Mouse (Mus musculus) CH12.LX (cell line): ENCODE results near the gene Rprd1b. TPM values are rescaled to one million over a fixed set of nuclear protein-coding genes. Genes with fewer than 3 reads are reported as not detected.

Experiments used
- DNase-seq: peaks from one replicate; pipeline ENCODE4 v3.0.0-alpha.2; 2013; ENCODE audit errors: extremely low read depth
- H3K27ac ChIP-seq: 2 replicates; pipeline ENCODE4 v1.5.1; 2012; ENCODE audit warnings: low read depth, mild to moderate bottlenecking, control low read depth, moderate library complexity; ENCODE audit not compliant: insufficient read depth
- H3K27me3 ChIP-seq: replicated peaks from 2 replicates; pipeline ENCODE3; 2012; ENCODE audit warnings: inconsistent platforms
- H3K36me3 ChIP-seq, 2 experiments: replicated peaks in 1 of 2; 2 replicates each; pipeline versions ENCODE3 to v1.6.1; 2012; ENCODE audit warnings: inconsistent platforms in 1 of 2, low read length in 1 of 2, mild to moderate bottlenecking in 1 of 2, mixed read lengths in 1 of 2, moderate library complexity in 1 of 2; ENCODE audit not compliant: control insufficient read depth in 1 of 2, insufficient read depth in 1 of 2
- H3K4me1 ChIP-seq, 2 experiments: 2 replicates each; pipeline ENCODE4 v1.6.1; 2012; ENCODE audit warnings: inconsistent platforms in 1 of 2, moderate library complexity in 1 of 2; ENCODE audit not compliant: insufficient read depth in 2 of 2, control insufficient read depth in 1 of 2
- H3K4me2 ChIP-seq: 2 replicates; pipeline ENCODE4 v1.6.1; 2012; ENCODE audit warnings: low read depth, mild to moderate bottlenecking, control low read depth; ENCODE audit not compliant: poor library complexity, insufficient read depth, severe bottlenecking
- H3K4me3 ChIP-seq, 3 experiments: fragments of 150-350 bp in 1 of 3; sonication (generic) in 1 of 3; replicated peaks in 1 of 3; 2 replicates each; pipeline versions ENCODE3 to v1.5.1; 2011 to 2012; ENCODE audit warnings: low read depth in 2 of 3, low read length in 2 of 3, mild to moderate bottlenecking in 2 of 3, moderate library complexity in 2 of 3, control low read depth in 1 of 3, improper control_type of control experiment in 1 of 3, inconsistent platforms in 1 of 3, mixed read lengths in 1 of 3; ENCODE audit not compliant: poor library complexity in 1 of 3
- H3K79me2 ChIP-seq: replicated peaks from 2 replicates; pipeline ENCODE4 v1.6.1; 2012; ENCODE audit warnings: mild to moderate bottlenecking, moderate library complexity; ENCODE audit not compliant: control insufficient read depth, poor library complexity, insufficient read depth, severe bottlenecking; ENCODE audit errors: extremely low read depth
- H3K9ac ChIP-seq: 2 replicates; pipeline ENCODE4 v1.6.1; 2012; ENCODE audit warnings: low read depth, mild to moderate bottlenecking, control low read depth, moderate library complexity; ENCODE audit not compliant: insufficient read depth
- H3K9me3 ChIP-seq: replicated peaks from 2 replicates; pipeline ENCODE3; 2012; ENCODE audit warnings: low read length, inconsistent platforms, mixed read lengths
- BHLHE40 ChIP-seq: IDR thresholded peaks from 2 replicates; pipeline ENCODE4 v1.6.1; 2011; ENCODE audit warnings: mild to moderate bottlenecking, low read depth, low read length, improper control_type of control experiment
- CHD1 ChIP-seq: IDR thresholded peaks from 2 replicates; pipeline ENCODE4 v1.6.1; 2012; ENCODE audit warnings: low read depth, low read length, improper control_type of control experiment, inconsistent platforms
- ELF1 ChIP-seq: IDR thresholded peaks from 2 replicates; pipeline ENCODE4 v1.6.1; 2014; ENCODE audit warnings: low read depth, mild to moderate bottlenecking, inconsistent platforms, low read length, improper control_type of control experiment
- ETS1 ChIP-seq: conservative IDR thresholded peaks from 2 replicates; pipeline ENCODE4 v1.6.1; 2012; ENCODE audit warnings: low read depth, mild to moderate bottlenecking, inconsistent platforms, low read length, improper control_type of control experiment, moderate library complexity
- GABPA ChIP-seq: IDR thresholded peaks from 2 replicates; pipeline ENCODE4 v1.6.1; 2012; ENCODE audit warnings: low read depth, low read length, improper control_type of control experiment, inconsistent platforms; ENCODE audit not compliant: insufficient replicate concordance
- JUN ChIP-seq: IDR thresholded peaks from 2 replicates; pipeline ENCODE4 v1.6.1; 2011; ENCODE audit warnings: low read depth, mild to moderate bottlenecking, low read length, improper control_type of control experiment, moderate library complexity; ENCODE audit not compliant: insufficient read depth
- JUND ChIP-seq: conservative IDR thresholded peaks from 2 replicates; pipeline ENCODE4 v1.6.1; 2011; ENCODE audit warnings: low read depth, low read length, improper control_type of control experiment
- KAT2A ChIP-seq: IDR thresholded peaks from 2 replicates; pipeline ENCODE4 v1.6.1; 2012; ENCODE audit warnings: low read length, improper control_type of control experiment, inconsistent platforms; ENCODE audit not compliant: insufficient replicate concordance
- MAFK ChIP-seq: IDR thresholded peaks from 2 replicates; pipeline ENCODE4 v1.6.1; 2011; ENCODE audit warnings: low read length, improper control_type of control experiment; ENCODE audit not compliant: insufficient replicate concordance
- MAX ChIP-seq: IDR thresholded peaks from 2 replicates; pipeline ENCODE4 v1.6.1; 2011; ENCODE audit warnings: low read length, improper control_type of control experiment
- MAZ ChIP-seq: IDR thresholded peaks from 2 replicates; pipeline ENCODE4 v1.6.1; 2012; ENCODE audit warnings: low read depth, mild to moderate bottlenecking, inconsistent platforms, low read length, improper control_type of control experiment, moderate library complexity
- MXI1 ChIP-seq: IDR thresholded peaks from 2 replicates; pipeline ENCODE4 v1.6.1; 2011; ENCODE audit warnings: mild to moderate bottlenecking, low read depth, low read length, improper control_type of control experiment
- NELFE ChIP-seq: IDR thresholded peaks from 2 replicates; pipeline ENCODE4 v1.6.1; 2011; ENCODE audit warnings: low read depth, low read length, improper control_type of control experiment
- NRF1 ChIP-seq: IDR thresholded peaks from 2 replicates; pipeline ENCODE4 v1.6.1; 2014; ENCODE audit warnings: low read depth, mild to moderate bottlenecking, inconsistent platforms, low read length, improper control_type of control experiment, moderate library complexity
- PAX5 ChIP-seq: IDR thresholded peaks from 2 replicates; pipeline ENCODE4 v1.6.1; 2012; ENCODE audit warnings: low read length, inconsistent platforms, mixed read lengths
- POLR2AphosphoS2 ChIP-seq: IDR thresholded peaks from 2 replicates; pipeline ENCODE4 v1.6.1; 2011; ENCODE audit warnings: low read depth, low read length, improper control_type of control experiment
- RCOR1 ChIP-seq: conservative IDR thresholded peaks from 2 replicates; pipeline ENCODE4 v1.6.1; 2012; ENCODE audit warnings: low read depth, mild to moderate bottlenecking, inconsistent platforms, low read length, improper control_type of control experiment
- SMC3 ChIP-seq: IDR thresholded peaks from 2 replicates; pipeline ENCODE4 v1.6.1; 2011; ENCODE audit warnings: low read depth, low read length, improper control_type of control experiment
- TBP ChIP-seq: conservative IDR thresholded peaks from 2 replicates; pipeline ENCODE4 v1.6.1; 2011; ENCODE audit warnings: low read depth, low read length, improper control_type of control experiment
- UBTF ChIP-seq: IDR thresholded peaks from 2 replicates; pipeline ENCODE4 v1.6.1; 2012; ENCODE audit warnings: low read depth, mild to moderate bottlenecking, inconsistent platforms, low read length, improper control_type of control experiment, moderate library complexity
- USF2 ChIP-seq: conservative IDR thresholded peaks from 2 replicates; pipeline ENCODE4 v1.6.1; 2011; ENCODE audit warnings: low read depth, low read length, improper control_type of control experiment
- ZC3H11A ChIP-seq: IDR thresholded peaks from 2 replicates; pipeline ENCODE4 v1.6.1; 2012; ENCODE audit warnings: low read depth, mild to moderate bottlenecking, inconsistent platforms, low read length, improper control_type of control experiment
- ZKSCAN1 ChIP-seq: IDR thresholded peaks from 2 replicates; pipeline ENCODE4 v1.6.1; 2012; ENCODE audit warnings: low read depth, inconsistent platforms, low read length, improper control_type of control experiment, borderline replicate concordance
- ZMIZ1 ChIP-seq: IDR thresholded peaks from 2 replicates; pipeline ENCODE4 v1.6.1; 2012; ENCODE audit warnings: low read depth, mild to moderate bottlenecking, inconsistent platforms, low read length, improper control_type of control experiment
- dilution Hi-C: fragments of 300-500 bp; cut with MboI; formaldehyde crosslinking; loops from 2 replicates; pipeline ENCODE4 v1.14.3; 2020; ENCODE audit warnings: low sequenced_read_pairs; ENCODE audit not compliant: extremely low pct_unique_long_range_greater_than_20kb, extremely low pct_ligation_motif_present
- in situ Hi-C: fragments of 300-500 bp; cut with MboI; formaldehyde crosslinking; loops from 3 replicates; pipeline ENCODE4 v1.14.3; 2019; ENCODE audit warnings: low sequenced_read_pairs, low pct_ligation_motif_present, low pct_unique_long_range_greater_than_20kb, mixed read lengths
- polyA plus RNA-seq: library from polyadenylated mRNA; unstranded; fragments of >175 nt; gene quantifications from 2 replicates; pipeline ENCODE4 v1.2.1, GENCODE M21; 2012; ENCODE audit warnings: low read depth; ENCODE audit not compliant: insufficient read length
- total RNA-seq, 2 experiments: library from RNA; depleted of rRNA; stranded (reverse); fragments of 300-350 nt in 1 of 2; fragments of >200 nt in 1 of 2; gene quantifications; 2 replicates each; pipeline ENCODE4 v1.2.3; 2012 to 2014

Gene Rprd1b
- total and polyA plus RNA-seq, 3 experiments = 11.8 to 33.1 (median 16.4) TPM

- Histone ChIP-seq H3K9ac (no peak overlapping the region), H3K4me1 (peaks cover 16 to 29% of the 10 kb centered on the region in 2 experiments), H3K9me3 (peaks cover 12% of the 10 kb centered on the region), H3K27me3 (peaks cover 43% of the 10 kb centered on the region), H3K27ac (no peak overlapping the region), H3K79me2 (no peaks in the 10 kb centered on the region), H3K4me3 (no peak overlapping the region), H3K4me2 (no peak overlapping the region), H3K36me3 (no peaks in the 10 kb centered on the region)
- in situ Hi-C loops = no loop called here
- dilution Hi-C loops = no loop called here
- no peak for TF ChIP-seq KAT2A
- TF ChIP-seq JUND = no peak
- TF ChIP-seq PAX5 = no peak
- TF ChIP-seq MAFK = no peak
- TF ChIP-seq JUN = no peak
- TF ChIP-seq USF2 = no peak
- no peak for TF ChIP-seq NELFE
- no peak for TF ChIP-seq ZC3H11A
- no peak for TF ChIP-seq NRF1
- no peak for TF ChIP-seq RCOR1
- no peak for TF ChIP-seq ZKSCAN1
- TF ChIP-seq MAZ = no peak
- TF ChIP-seq MAX = no peak
- no peak for TF ChIP-seq GABPA
- no peak for TF ChIP-seq UBTF
- no peak for TF ChIP-seq MXI1
- TF ChIP-seq ELF1 = no peak
- no peak for TF ChIP-seq TBP
- no peak for DNase-seq
Measured at GRCm38 (mm10) chr2:158174438-158174837, 146.1 kb downstream of the Rprd1b start.

GRCm38 (mm10) chr2:158174958-158175357, 146.7 kb downstream of the Rprd1b start:
- Histone ChIP-seq H3K9ac (no peak overlapping the region), H3K4me3 (no peak overlapping the region), H3K79me2 (no peaks in the 10 kb centered on the region), H3K27ac (no peak overlapping the region), H3K36me3 (no peaks in the 10 kb centered on the region), H3K4me1 (peaks cover 16 to 29% of the 10 kb centered on the region in 2 experiments), H3K9me3 (peaks cover 12% of the 10 kb centered on the region), H3K4me2 (no peak overlapping the region), H3K27me3 (peaks cover 41% of the 10 kb centered on the region)
- no peak for TF ChIP-seq ETS1
- TF ChIP-seq CHD1 = no peak
- no peak for TF ChIP-seq BHLHE40
- TF ChIP-seq POLR2AphosphoS2 = no peak
- TF ChIP-seq SMC3 = no peak
- TF ChIP-seq ZMIZ1 = no peak
- no peak for TF ChIP-seq ELF1
- no peak for DNase-seq
- dilution Hi-C loops (no loop called here), in situ Hi-C loops (no loop called here)
